Mouse (Mus musculus) lung, postnatal 0 days (tissue): ENCODE measurements around the gene Cyth3.

Experiments used
- CTCF ChIP-seq: IDR thresholded peaks from 2 replicates; pipeline ENCODE4 v1.5.1; 2016; ENCODE audit warnings: antibody characterized with exemption, mild to moderate bottlenecking
- EP300 ChIP-seq: IDR thresholded peaks from 2 replicates; pipeline ENCODE4 v1.6.1; 2016; ENCODE audit warnings: antibody characterized with exemption, mild to moderate bottlenecking, control low read depth

DNA sequence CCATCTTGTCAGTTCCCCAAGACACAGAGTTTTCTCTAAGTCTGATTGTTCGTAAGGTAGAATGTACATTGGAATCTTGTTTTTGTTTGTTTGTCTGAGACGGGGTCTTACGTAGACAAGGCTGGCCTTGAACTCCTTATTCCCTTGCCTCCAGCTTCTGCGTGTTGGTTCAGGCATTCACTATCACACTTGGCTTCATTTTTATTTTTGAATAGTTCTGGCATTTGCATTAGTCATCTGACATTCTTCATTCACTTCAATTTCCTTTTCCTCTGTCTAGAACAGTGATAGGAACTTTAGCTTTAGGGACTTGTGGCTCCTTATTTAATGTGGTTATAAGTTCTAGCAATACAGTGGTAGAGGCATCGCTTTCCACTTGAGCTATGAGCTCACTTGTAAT lies 31.2 kb downstream of the Cyth3 start:
- TF ChIP-seq CTCF (no peak), EP300 (no peak)
